Mouse (Mus musculus): ENCODE measurements around the gene 3110082I17Rik. TPM values are rescaled to one million over a fixed set of nuclear protein-coding genes. Genes with fewer than 3 reads are reported as not detected.

3110082I17Rik gene
- total RNA-seq, 2 experiments from 2014 or later: 14.0 to 17.3 TPM

GRCm38 (mm10) chr5:139364911-139365571 is 95.3 kb downstream of the 3110082I17Rik start:
- no peak for DNase-seq (ENCODE audit: extremely low spot score in 1 of 2, low spot score in 1 of 2)

DNA sequence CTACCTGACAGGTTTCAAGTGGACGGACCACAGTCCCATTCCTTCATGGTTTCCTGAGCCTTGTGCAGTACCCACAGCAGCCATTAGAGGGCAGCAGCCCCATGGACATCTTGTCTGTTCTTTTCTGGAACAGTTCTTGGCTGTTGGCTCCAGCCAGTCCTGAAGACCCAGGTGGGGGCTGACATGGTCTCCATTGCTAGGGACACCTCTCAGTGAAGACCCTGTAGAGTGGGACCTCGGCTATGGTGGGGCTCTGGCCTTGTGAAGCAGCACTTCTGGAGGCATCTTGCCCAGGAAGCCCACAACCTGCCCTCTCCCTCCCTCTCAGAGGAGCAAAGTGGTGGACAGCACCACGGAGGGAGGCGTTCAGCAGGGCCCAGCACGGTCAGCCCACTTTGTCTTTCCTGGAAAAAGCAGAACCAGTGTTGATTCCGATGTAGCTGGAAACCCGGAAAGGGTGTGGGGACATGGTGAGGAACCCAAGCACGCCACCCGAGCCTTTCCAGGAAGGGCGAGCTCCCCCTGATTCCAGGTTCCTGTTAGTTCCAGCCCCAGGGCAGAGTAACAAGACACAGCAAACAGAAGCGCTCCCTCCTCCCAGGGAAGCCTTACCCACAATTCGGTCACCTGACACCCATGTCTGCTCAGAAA is 95.9 kb downstream of the 3110082I17Rik start:
- peak; percentile 97 to 99 for DNase-seq (ENCODE audit: extremely low spot score in 1 of 2, low spot score in 1 of 2)

DNA sequence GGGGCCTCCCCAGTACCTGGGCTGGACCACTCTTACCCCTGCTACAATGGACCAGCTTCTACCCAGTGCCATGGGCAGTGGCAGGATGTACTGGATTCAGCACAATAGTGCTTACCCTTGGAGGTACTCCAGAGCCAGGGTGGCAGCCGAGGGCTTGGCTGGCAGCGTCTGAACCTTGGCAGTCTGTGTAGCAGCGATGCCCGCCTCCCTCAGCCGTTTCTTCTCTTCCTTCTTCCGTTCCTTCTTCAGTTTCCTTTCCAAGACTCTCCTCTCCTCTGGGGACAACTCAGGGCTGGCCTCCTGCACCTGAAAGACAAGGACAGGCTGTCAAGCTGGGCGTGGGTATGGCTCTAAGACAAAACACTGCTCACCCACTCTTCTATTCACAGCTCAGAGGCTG is 96.5 kb downstream of the 3110082I17Rik start:
- DNase-seq (ENCODE audit: extremely low spot score in 1 of 2, low spot score in 1 of 2): no peak

DNA sequence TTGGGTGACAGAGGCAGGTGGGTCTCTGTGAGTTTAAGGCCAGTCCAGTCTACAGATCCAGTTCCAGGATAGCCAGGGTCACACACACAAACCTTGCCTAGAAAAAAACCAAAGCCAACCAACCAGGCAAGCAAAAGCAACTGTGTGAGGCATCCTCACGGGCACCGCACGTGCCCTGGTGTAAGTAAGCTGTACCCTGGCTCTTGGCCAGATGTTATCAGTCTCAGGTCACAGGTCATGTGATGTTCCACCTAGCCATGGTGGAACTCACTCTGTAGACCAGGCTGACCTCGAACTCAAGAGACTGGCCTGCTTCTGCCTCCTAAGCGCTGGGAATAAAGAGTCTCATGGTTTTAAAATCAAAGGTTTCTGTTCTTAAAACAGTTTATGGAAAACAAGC is 101.1 kb downstream of the 3110082I17Rik start:
- no peak for DNase-seq (ENCODE audit: extremely low spot score in 1 of 2, low spot score in 1 of 2)

GRCm38 (mm10) chr5:139358653-139359052 is 101.7 kb downstream of the 3110082I17Rik start:
- DNase-seq (ENCODE audit: extremely low spot score in 1 of 2, low spot score in 1 of 2): no peak

GRCm38 (mm10) chr5:139355235-139355772 is 105.0 kb downstream of the 3110082I17Rik start:
- DNase-seq (ENCODE audit: extremely low spot score in 1 of 2, low spot score in 1 of 2): peak; percentile 64 to 86

DNA sequence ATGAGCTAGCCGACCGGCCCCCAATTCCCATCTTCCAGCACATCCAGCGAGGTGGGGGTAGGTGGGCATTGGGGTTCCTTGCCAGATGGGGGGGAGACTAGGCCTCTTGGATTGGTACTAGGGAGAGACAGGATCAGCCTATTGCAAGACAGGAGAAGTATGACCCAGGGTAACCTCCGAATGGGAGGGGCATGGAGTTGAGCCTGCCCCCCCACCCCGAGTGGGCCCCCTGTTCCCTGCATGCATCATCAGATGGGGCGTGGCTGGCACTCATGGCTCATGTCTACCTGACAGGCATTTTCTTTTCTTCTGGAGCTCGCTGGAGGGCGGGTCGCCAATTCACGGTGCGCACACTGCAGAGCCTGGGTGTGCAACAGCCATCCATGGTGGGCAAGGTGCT is 106.4 kb downstream of the 3110082I17Rik start:
- DNase-seq (ENCODE audit: extremely low spot score in 1 of 2, low spot score in 1 of 2): no peak

DNA sequence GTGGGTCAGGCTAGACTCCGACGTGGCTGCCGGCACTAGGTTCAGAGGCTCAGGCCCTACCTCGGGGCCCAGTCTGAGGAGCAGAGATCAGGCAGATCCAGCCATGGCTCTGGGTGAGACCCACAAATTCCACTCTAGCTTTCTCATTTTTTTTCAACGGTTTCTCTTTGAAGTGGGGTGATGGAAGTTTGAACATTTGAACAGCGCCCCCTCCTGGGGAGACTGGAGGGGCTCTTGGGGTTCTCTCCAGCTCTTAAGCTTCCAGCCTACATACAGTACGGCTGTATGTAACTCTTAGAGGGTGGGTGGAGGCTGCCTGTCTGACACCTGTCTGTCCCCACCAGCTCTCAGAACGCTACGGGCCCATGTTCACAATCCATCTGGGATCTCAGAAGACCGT is 106.8 kb downstream of the 3110082I17Rik start:
- peak in 1 of 2 experiments; percentile 37 for DNase-seq (ENCODE audit: extremely low spot score in 1 of 2, low spot score in 1 of 2)

GRCm38 (mm10) chr5:139352317-139352716 is 108.0 kb downstream of the 3110082I17Rik start, which contains the start of gene Cyp2w1:
Cyp2w1 (plus strand) TSS chr5:139352617.
- no peak for DNase-seq (ENCODE audit: extremely low spot score in 1 of 2, low spot score in 1 of 2)

DNA sequence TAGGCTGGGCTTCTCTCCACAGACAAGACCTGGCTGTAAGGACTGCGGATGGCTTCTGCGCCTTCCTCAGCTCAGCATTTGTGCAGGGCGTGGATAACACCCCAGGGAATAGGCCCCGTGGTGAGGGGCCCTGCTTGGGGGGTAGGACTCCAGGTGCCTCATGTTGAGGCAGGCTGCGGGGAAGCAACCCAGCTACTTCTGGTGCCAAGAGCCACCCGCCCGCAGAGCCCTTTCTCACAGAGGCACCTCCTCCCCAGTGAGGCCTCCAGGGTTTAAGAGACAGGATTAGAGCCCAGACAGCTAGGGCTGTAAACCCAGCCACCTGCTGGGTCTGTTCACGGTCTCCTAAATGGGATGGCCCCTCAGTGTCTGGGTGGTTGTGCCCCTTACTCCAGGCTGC is 108.7 kb downstream of the 3110082I17Rik start:
- no peak for DNase-seq (ENCODE audit: extremely low spot score in 1 of 2, low spot score in 1 of 2)

DNA sequence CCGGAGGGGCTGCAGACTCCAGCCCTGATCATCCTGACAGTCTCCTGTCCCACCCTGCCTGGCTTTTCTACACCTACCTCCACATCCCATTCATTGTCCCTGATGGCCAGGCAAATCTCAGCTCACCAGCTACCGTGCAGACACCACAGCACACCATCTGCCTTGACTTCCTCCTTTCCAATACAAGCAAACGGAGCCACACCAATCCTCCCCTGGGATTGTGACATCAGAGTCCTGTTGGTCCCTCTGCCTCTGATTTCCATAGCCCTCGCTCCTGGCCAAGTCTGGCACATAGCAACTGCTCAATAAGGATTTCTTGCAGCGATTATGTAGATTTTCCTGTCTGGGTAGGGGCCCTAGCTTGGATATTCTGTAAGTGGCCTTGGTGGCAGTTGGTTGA is 109.2 kb downstream of the 3110082I17Rik start, which contains the start of gene Cox19:
Gene Cox19 (minus strand): TSS at position 285 of the 400 bp plus-strand sequence.
- no peak for DNase-seq (ENCODE audit: extremely low spot score in 1 of 2, low spot score in 1 of 2)

GRCm38 (mm10) chr5:139349713-139350112 is 110.6 kb downstream of the 3110082I17Rik start:
- no peak for DNase-seq (ENCODE audit: extremely low spot score in 1 of 2, low spot score in 1 of 2)

DNA sequence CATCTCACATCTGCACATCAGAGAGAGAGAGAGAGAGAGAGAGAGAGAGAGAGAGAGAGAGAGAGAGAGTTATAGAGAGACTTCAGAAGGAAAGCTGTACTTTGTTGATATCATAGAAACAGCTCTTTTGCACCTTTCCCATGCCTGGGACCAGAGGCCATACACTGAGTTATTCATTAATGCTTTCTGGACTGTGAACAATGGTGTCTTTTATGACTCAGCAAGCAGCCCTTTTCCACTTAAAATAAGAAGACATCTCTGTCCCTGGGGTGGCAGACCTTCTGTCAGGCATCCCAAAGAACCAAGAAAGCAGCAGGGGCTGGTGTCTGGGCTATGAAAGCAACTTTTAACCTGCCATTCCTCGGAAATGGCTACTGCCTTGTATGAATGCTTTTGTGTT is 113.1 kb downstream of the 3110082I17Rik start:
- DNase-seq (ENCODE audit: extremely low spot score in 1 of 2, low spot score in 1 of 2): no peak

DNA sequence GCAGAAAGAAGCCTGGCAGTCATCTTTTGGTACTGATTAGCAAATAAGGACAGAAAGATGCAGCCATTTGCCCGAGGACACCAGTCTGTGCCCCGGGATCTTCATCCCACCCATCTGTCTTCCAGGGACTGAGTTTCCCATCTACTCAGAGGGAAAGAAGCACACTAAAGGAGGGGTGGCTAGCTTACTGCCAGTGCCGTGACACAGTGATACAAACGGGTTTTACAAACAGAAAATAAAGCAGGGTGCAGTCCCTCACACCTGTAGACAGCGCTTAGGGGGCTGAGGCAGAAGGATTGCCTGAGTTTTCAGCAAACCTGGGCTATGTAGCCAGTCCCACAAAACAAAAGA is 115.0 kb downstream of the 3110082I17Rik start:
- no peak for DNase-seq (ENCODE audit: extremely low spot score in 1 of 2, low spot score in 1 of 2)

DNA sequence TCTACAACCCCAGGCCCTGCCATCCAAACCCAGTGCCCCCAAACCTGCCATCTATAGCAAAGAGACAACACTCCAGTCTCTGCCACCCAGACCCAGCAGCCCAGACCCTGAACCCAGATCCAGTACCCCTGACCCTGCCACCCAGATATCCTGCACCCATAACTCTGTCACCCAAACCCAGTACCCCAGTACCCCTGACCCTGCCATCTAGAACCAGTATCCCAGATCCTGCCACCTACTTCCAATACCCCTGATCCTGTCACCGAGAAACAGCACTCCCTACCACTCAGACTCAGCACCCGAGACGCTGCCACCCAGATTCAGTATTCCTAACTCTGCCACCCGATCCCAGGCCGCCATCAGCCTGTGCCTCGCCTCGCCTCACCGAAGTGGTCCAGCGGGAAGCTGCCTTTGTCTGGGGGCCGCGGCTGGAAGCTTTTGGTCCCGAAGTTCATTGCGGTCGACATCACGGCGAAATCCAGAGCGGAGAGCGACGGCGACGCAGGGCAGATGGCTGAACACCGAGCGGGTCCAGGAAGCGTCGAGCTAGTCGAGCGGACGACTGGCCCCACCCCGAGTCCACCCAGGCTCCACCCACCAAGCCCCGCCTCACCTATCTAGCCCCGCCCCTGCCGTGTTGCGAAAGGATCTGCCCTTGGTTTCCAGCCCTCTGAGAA is 115.5 kb downstream of the 3110082I17Rik start:
- peak; percentile 74 to 80 for DNase-seq (ENCODE audit: extremely low spot score in 1 of 2, low spot score in 1 of 2)

DNA sequence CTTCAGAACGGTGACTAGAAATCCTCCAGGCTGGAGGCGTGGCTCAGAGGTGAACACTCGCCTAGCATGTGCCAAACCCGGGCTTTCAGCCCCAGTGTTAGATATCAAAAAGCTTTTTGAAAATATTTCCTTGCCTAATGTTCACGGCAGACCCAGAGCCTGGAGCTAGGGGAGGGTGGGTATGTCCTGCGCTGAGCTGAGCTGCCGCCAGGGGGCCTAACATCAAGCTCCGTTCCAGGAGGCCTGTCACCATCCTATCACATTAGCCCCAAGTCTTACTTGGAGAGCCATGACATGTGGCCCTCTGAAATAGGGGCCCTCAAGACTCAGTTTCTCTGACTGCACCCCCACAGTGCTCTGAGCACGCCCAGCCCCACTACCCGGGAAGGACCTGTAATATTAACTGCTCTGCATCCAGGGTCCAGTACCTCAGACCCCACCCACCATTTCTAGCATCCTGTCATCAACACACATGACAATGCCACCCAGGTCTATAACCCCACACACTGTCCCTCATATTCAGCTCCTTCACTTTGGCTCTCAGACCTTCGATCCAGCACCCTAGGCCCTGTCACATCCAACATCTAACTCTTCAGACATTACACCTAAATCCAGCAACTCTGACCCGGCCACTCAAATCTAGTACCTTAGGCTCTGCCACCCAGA is 116.2 kb downstream of the 3110082I17Rik start:
- peak; percentile 60 to 83 for DNase-seq (ENCODE audit: extremely low spot score in 1 of 2, low spot score in 1 of 2)

GRCm38 (mm10) chr5:139338891-139339290 is 121.4 kb downstream of the 3110082I17Rik start:
- DNase-seq (ENCODE audit: extremely low spot score in 1 of 2, low spot score in 1 of 2): no peak

DNA sequence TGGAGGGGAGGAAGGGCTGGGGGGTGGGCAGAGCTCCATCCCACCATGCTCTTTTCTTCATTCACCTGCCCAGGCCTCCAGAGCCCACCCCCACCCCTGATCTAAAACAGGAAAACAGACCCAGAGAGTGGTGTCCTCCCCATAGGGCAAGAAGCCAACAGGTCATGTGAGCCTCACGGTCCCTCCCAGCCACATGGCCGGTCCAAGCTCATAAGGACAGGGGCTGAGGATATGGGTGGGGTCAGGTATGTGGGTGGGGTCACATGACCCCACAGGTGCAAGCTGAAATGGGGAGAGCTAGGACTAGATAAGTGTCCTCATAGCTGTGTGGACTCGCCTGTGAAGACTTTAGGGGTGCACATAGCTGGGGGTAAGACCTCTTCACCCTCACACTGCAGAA is 121.9 kb downstream of the 3110082I17Rik start:
- DNase-seq (ENCODE audit: extremely low spot score in 1 of 2, low spot score in 1 of 2): no peak

DNA sequence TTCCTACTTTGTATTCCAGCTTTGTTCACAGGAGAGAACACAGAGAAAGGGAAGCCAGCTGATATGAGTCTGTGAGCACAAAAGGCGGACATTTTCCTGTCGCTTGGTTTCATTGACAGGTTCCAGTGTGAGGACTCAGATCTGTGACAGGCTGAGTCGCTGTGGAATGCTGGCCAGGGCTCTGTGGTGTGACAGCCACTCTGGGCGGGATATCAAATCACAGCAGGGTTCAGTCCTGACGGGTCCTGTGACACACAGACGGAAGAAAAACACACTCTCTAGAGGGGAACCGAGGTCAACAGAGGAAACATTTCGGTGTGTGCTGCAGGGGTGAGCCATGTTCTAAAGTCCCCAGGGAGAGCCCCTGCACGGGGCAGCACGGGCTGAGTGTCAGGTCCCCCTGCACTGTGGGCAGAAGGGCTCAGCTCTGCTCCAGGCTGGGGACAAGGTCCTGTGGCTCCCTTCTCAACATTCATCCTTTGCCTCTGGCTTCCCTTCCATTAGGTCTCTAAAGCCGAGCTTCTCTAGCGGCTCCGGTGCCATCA is 122.4 kb downstream of the 3110082I17Rik start:
- no peak for DNase-seq (ENCODE audit: extremely low spot score in 1 of 2, low spot score in 1 of 2)

GRCm38 (mm10) chr5:139335634-139336033 is 124.7 kb downstream of the 3110082I17Rik start:
- DNase-seq (ENCODE audit: extremely low spot score in 1 of 2, low spot score in 1 of 2): no peak
